Mouse (Mus musculus) left cerebral cortex, adult 2 months (tissue): ENCODE measurements around the gene Xab2. TPM values are rescaled to one million over a fixed set of nuclear protein-coding genes. Genes with fewer than 3 reads are reported as not detected.
A peak's percentile ranks its signal among the peaks of the same experiment; 100 is the strongest.

Experiments
- DNase-seq, 2 experiments: peaks; one replicate each; pipeline ENCODE4 v3.0.0; 2021 to 2022; ENCODE audit warnings: low spot score in 2 of 2, mixed read lengths in 1 of 2; ENCODE audit errors: extremely low spot score in 1 of 2
- H3K27ac ChIP-seq: fragments of 200-600 bp; 2 replicates; pipeline ENCODE4 v1.8.1; 2022
- H3K4me3 ChIP-seq: fragments of 200-600 bp; 2 replicates; pipeline ENCODE4 v1.8.1; 2022
- CTCF ChIP-seq: fragments of 200-600 bp; IDR thresholded peaks from 2 replicates; pipeline ENCODE4 v1.8.1; 2022; ENCODE audit warnings: antibody characterized with exemption, mild to moderate bottlenecking, moderate library complexity
- intact Hi-C: fragments of 180-260 bp; cut with DNase I; formaldehyde crosslinking; loops from one replicate; pipeline ENCODE4 v1.15.1; 2025
- total RNA-seq, 2 experiments: library from RNA; stranded (reverse); gene quantifications; 2 replicates each; pipeline ENCODE4 v1.2.3; 2021

The Xab2 gene
- total RNA-seq, 2 experiments from 2014 or later = 37.3 to 38.4 TPM

GRCm38 (mm10) chr8:3647561-3647960 is 26.4 kb upstream of the Xab2 start:
- DNase-seq = no peak
- no peak for TF ChIP-seq CTCF
- Histone ChIP-seq H3K27ac (no peak overlapping the region), H3K4me3 (no peak overlapping the region)
- intact Hi-C loops = no loop called here

- DNase-seq = no peak
- H3K27ac ChIP-seq = no peak overlapping the region
- intact Hi-C loops = no loop called here
Observed at GRCm38 (mm10) chr8:3646824-3647531, 25.9 kb upstream of the Xab2 start.

DNA sequence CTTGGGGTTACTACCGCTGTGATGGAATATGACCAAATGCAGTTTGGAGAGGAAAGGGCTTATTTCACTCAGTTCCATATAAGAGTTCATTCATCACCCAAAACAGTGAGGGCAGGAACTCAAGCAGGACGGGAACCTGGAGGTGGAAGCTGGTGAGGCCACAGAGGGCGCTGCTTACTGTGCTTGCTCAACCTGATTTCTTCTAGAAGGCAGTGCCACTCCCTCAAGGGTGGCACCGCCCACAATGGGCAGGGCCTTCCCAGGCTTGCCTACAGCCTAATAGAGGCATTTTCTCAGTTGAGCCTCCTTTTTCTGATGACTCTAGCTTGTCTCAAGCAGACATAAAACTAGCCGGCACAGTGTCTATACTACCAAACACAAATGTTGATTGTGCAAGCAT is 24.7 kb upstream of the Xab2 start:
- DNase-seq = no peak
- no peak; the same call in 1 of the 2 replicates for TF ChIP-seq CTCF
- Histone ChIP-seq H3K27ac (no peak overlapping the region), H3K4me3 (no peak overlapping the region)
- intact Hi-C loops = loop anchor here (1.0 kb wide), 1 partner anchor 26 kb away; the partner anchor contains the start of gene Fcor

More at GRCm38 (mm10) chr8:3646824-3647531, 25.9 kb upstream of the Xab2 start:
- TF ChIP-seq CTCF = no peak
- H3K4me3 ChIP-seq = no peak overlapping the region

DNA sequence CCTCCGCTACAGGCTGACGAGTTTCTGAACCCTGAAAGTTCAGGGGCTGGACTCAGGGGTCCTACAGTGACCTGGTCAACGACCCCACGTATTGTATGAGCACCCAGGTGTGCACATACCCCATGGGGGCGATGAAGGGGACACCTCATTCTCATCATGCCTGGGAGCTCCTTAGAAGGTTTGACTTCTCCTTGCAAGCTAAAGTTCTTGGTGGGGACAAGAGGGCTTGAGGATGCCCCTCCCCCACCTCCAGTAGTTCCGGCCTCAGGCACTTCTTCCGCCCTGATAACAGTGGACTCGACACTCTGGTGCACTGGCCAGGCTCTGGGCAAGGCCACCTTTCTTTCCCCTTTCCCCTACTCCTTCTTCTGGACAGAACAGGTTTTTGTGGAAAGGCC is 10.4 kb upstream of the Xab2 start:
- intact Hi-C loops = no loop called here
- no peak for DNase-seq
- no peak for TF ChIP-seq CTCF
- Histone ChIP-seq H3K27ac (no peak overlapping the region), H3K4me3 (peak overlapping the region; percentile 51)

GRCm38 (mm10) chr8:3630647-3631477 is 9.7 kb upstream of the Xab2 start, which contains the start of gene Stxbp2:
Stxbp2 (plus strand) TSS chr8:3630955.
- intact Hi-C loops = no loop called here
- Histone ChIP-seq H3K4me3 (peak within 1 kb of the TSS; percentile 51), H3K27ac (no peak within 1 kb of the TSS)
- DNase-seq = peak; percentile 77 to 78
- TF ChIP-seq CTCF = peak; percentile 19; the same call in 1 of the 2 replicates

- DNase-seq = no peak
Observed at GRCm38 (mm10) chr8:3628014-3628413, 6.9 kb upstream of the Xab2 start.

DNA sequence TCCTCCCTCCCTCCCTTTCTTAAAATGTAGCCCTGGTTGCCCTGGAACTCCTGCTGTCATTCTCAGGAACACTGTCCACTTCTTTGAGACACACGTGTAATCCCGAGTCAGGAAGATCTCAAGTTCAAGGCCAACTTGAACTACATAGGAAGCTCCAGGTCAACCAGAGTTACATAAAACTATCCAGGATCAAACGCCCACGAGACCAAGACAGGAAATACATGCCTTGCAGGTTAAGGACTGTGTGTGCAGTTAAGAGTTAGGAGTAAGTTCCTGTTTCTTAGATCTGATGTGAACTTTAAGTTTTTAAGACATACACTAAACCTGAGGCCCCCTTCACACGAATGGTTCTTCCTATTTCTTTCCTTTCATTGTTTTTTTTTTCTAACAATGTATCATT is 5.9 kb upstream of the Xab2 start:
- Histone ChIP-seq H3K4me3 (no peak overlapping the region), H3K27ac (no peak overlapping the region)
- DNase-seq = no peak
- intact Hi-C loops = no loop called here
- TF ChIP-seq CTCF = no peak

More at GRCm38 (mm10) chr8:3628014-3628413, 6.9 kb upstream of the Xab2 start:
- no peak overlapping the region for H3K27ac ChIP-seq
- no peak overlapping the region for H3K4me3 ChIP-seq
- TF ChIP-seq CTCF = peak; percentile 61
- intact Hi-C loops = loop anchor here (1.0 kb wide), 1 partner anchor 44 kb away; the partner anchor contains the start of gene Fcor

GRCm38 (mm10) chr8:3625445-3625844 is 4.3 kb upstream of the Xab2 start, which contains the start of gene Pcp2:
Pcp2 (minus strand) TSS chr8:3625545.
- TF ChIP-seq CTCF = no peak
- no peak for DNase-seq
- Histone ChIP-seq H3K4me3 (no peak within 1 kb of the TSS), H3K27ac (no peak within 1 kb of the TSS)
- intact Hi-C loops = no loop called here

DNA sequence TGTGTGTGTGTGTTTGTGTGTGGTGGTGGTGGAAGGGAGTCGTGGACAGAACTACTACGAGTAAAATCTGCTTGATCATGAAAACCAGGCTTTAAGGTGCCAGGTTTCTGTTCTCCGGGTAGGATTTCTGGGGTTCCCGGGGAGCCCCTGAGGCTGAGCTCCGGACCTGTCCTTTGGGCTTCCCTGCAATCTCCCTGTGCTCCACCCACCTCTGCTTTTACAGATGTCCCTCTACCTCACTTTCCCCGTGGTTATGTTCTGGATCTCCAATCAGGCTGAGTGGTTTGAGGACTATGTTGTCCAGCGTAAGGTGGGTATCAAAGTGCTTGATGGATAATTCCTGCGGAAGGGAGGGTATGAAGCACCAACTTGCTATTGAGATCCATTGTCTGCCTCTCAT is 1.0 kb upstream of the Xab2 start:
- intact Hi-C loops = no loop called here
- Histone ChIP-seq H3K27ac (no peak overlapping the region), H3K4me3 (no peak overlapping the region)
- TF ChIP-seq CTCF = no peak
- DNase-seq = no peak

DNA sequence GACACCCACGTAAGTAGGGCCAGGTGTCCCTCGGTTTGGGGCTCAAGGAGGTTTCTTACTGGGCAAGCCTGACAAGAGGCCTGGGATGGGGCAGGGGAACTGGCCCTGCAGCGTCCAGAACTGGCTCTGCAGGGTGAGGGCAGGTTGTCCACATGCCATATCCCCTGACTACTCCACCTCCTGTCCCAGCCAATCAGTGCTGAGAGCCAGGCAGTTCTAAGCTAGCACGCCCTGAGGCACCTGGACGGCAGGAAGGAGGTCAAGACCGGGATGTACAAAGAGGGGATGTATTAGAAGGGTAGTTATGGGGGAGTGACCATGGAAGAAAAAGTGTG is 11.3 kb downstream of the Xab2 start:
- DNase-seq = no peak
- Histone ChIP-seq H3K4me3 (no peak overlapping the region), H3K27ac (no peak overlapping the region)
- intact Hi-C loops = no loop called here
- no peak for TF ChIP-seq CTCF

DNA sequence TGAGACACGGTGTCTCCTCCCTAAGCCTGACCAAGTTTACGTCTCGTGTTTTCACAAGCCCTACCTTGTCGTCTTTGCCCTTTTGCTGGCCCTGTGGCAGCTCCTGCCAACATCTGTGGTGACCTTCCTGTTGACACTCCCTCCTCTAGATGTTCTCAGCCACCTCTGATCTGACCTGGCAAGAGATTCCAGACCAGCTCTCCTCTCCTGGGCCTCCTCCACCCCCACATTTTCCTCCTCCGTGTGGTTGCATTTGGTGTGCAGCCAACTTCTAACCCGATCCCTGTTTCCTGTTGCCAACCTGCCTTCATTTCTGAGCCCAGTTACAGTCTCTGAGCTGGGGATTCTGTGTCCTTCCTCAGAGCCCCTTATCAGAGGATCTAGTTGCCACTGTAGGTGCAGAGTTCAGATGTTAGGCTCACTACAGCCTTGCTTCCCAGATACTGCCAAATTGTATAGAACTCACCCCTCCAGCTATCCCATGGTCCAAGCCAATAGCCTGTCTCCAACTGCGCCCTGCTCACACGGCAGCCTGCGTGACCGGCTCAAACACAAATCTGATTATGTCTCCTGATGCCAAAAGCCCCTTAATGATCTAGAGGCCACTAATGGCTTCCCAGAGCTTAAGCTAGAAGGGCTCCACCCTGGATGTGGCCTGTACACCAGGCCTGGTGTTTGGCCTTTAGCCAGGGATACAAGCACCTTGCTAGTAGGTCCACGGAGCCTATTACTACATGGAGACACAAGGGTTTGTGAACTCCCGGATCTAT is 11.9 kb downstream of the Xab2 start:
- no peak overlapping the region for H3K27ac ChIP-seq
- no peak for TF ChIP-seq CTCF

DNA sequence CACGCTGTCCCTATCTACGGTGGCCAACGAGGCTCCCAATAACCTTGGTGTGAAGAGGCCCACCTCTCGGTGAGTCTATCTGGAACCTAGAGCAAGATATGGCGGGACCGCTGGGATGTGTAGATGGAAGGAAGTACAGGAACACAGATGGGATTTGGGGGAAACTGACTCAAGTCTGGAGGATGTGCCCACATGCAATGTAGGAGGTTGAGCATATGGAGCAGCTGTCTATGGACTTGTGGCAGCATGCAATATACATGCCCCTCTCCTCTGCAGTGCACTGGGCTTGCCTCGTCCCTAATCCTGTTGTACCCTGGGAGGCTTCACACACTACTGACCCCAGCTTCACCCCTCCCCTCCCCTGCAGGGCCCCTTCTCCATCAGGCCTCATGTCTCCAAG is 13.3 kb downstream of the Xab2 start:
- intact Hi-C loops = no loop called here
- no peak for DNase-seq
- no peak for TF ChIP-seq CTCF
- Histone ChIP-seq H3K4me3 (no peak overlapping the region), H3K27ac (no peak overlapping the region)

More for the DNA sequence above, 11.9 kb downstream of the Xab2 start:
- intact Hi-C loops = no loop called here
- H3K4me3 ChIP-seq = no peak overlapping the region
- no peak for DNase-seq
